34 mouse cellular contexts compared by ENCODE assay signal in genomic region chr19:21761676-21762075, GRCm38 (mm10).
"Had no signal": no experiment of that assay in that cellular context is flagged by ENCODE, and none has a peak within 500 bp of the region (broad histone marks: within the 10 kb centered on the region; RNA-seq: fewer than 3 reads in every experiment).

No protein-coding gene starts in this region.

- DNase-seq: heart, postnatal 10 days; heart, postnatal 14 days; heart, postnatal 36 days; heart, postnatal 4 days; kidney, adult 11 months; kidney, adult 18-20 months; kidney, adult 2 months; kidney, adult 8-10 months; kidney, adult 9 months; kidney, postnatal 10 days; kidney, postnatal 14 days; kidney, postnatal 36 days; kidney, postnatal 4 days; layer of hippocampus, adult 9-11 months; layer of hippocampus, postnatal 36 days had no signal

- H3K9ac ChIP-seq: heart, embryonic 12.5 days; heart, embryonic 13.5 days; heart, embryonic 15.5 days; hindbrain, embryonic 12.5 days; hindbrain, embryonic 13.5 days; hindbrain, embryonic 14.5 days; hindbrain, embryonic 15.5 days; intestine, embryonic 15.5 days; kidney, embryonic 15.5 days had no signal

- H3K27ac ChIP-seq: heart, embryonic 13.5 days; heart, embryonic 15.5 days; hindbrain, embryonic 10.5 days; hindbrain, embryonic 12.5 days; hindbrain, embryonic 13.5 days; hindbrain, embryonic 14.5 days; hindbrain, embryonic 15.5 days; hindbrain, postnatal 0 days; intestine, embryonic 15.5 days; kidney, embryonic 15.5 days; kidney, postnatal 0 days; layer of hippocampus, adult 2 months; left cerebral cortex, adult 2 months had no signal

- H3K4me3 ChIP-seq: heart, embryonic 12.5 days; heart, embryonic 13.5 days; heart, embryonic 15.5 days; hindbrain, embryonic 10.5 days; hindbrain, embryonic 12.5 days; hindbrain, embryonic 13.5 days; hindbrain, embryonic 15.5 days; intestine, embryonic 15.5 days; kidney, embryonic 15.5 days; layer of hippocampus, adult 2 months; left cerebral cortex, adult 2 months had no signal

- ATAC-seq: hindbrain, embryonic 16.5 days; hindbrain, postnatal 0 days; inflammation-experienced regulatory T-cells, adult 6 months; intestine, embryonic 15.5 days; intestine, embryonic 16.5 days; intestine, postnatal 0 days had no signal

- H3K4me1 ChIP-seq: hindbrain, embryonic 12.5 days; hindbrain, embryonic 15.5 days; intestine, embryonic 15.5 days; kidney, embryonic 15.5 days had no signal

- H3K36me3 ChIP-seq: heart, embryonic 12.5 days; heart, embryonic 13.5 days; heart, embryonic 15.5 days; hindbrain, embryonic 10.5 days; hindbrain, embryonic 12.5 days; hindbrain, embryonic 13.5 days; hindbrain, embryonic 15.5 days; intestine, embryonic 15.5 days; kidney, embryonic 15.5 days had no signal

- H3K4me2 ChIP-seq: heart, embryonic 11.5 days; heart, embryonic 12.5 days; heart, embryonic 13.5 days; heart, embryonic 15.5 days; hindbrain, embryonic 12.5 days; hindbrain, embryonic 13.5 days; hindbrain, embryonic 14.5 days; hindbrain, embryonic 15.5 days; intestine, embryonic 15.5 days; kidney, embryonic 15.5 days had no signal

- H3K9me3 ChIP-seq: heart, embryonic 12.5 days; heart, embryonic 15.5 days; hindbrain, embryonic 10.5 days; hindbrain, embryonic 12.5 days; hindbrain, embryonic 13.5 days; hindbrain, embryonic 15.5 days; intestine, embryonic 15.5 days; kidney, embryonic 15.5 days had no signal

- H3K27me3 ChIP-seq: heart, embryonic 12.5 days; heart, embryonic 13.5 days; heart, embryonic 15.5 days; hindbrain, embryonic 12.5 days; hindbrain, embryonic 13.5 days; hindbrain, embryonic 15.5 days; intestine, embryonic 15.5 days; kidney, embryonic 15.5 days had no signal
